Mouse (Mus musculus): ENCODE data around the gene Arhgdia.

- TF ChIP-seq CTCF (IDR thresholded peaks at IDR 0.05; ENCODE audit: low read depth, low read length) (no peak), POLR2A (IDR thresholded peaks at IDR 0.05; ENCODE audit: extremely low read depth, insufficient read depth, low read length) (no peak)
Measured at GRCm38 (mm10) chr11:120575046-120575445, 6.4 kb downstream of the Arhgdia start.
